In genomic region chrX:143090904-143091588, GRCm38 (mm10) we compare ENCODE assay signal across 28 mouse cellular contexts. TPM values are rescaled to one million over a fixed set of nuclear protein-coding genes. Genes with fewer than 3 reads are reported as not detected.
"Had no signal": no experiment of that assay in that cellular context is flagged by ENCODE, and none has a peak within 500 bp of the region (broad histone marks: within the 10 kb centered on the region; RNA-seq: fewer than 3 reads in every experiment).

No protein-coding gene starts in this region.

- H3K9ac ChIP-seq: heart, embryonic 12.5 days; hindbrain, embryonic 12.5 days; hindbrain, embryonic 14.5 days; intestine, embryonic 15.5 days; liver, embryonic 13.5 days; liver, embryonic 15.5 days; liver, postnatal 0 days had no signal

- ATAC-seq: hindbrain, embryonic 16.5 days; inflammation-experienced regulatory T-cells, adult 6 months; intestine, embryonic 15.5 days; intestine, postnatal 0 days; liver, postnatal 0 days had no signal

- H3K4me2 ChIP-seq: heart, embryonic 12.5 days; hindbrain, embryonic 12.5 days; hindbrain, embryonic 14.5 days; intestine, embryonic 15.5 days; liver, embryonic 11.5 days; liver, embryonic 13.5 days; liver, embryonic 15.5 days had no signal

- H3K27ac ChIP-seq: gastrocnemius, adult 2 months; heart, embryonic 10.5 days; hindbrain, embryonic 10.5 days; hindbrain, embryonic 12.5 days; hindbrain, embryonic 14.5 days; intestine, embryonic 15.5 days; layer of hippocampus, adult 2 months; left cerebral cortex, adult 2 months; liver, embryonic 13.5 days; liver, embryonic 15.5 days had no signal

- H3K4me1 ChIP-seq: heart, embryonic 10.5 days; heart, embryonic 12.5 days; hindbrain, embryonic 10.5 days; hindbrain, embryonic 12.5 days; intestine, embryonic 15.5 days; liver, embryonic 13.5 days; liver, embryonic 15.5 days had no signal

- H3K36me3 ChIP-seq: heart, embryonic 10.5 days; heart, embryonic 12.5 days; hindbrain, embryonic 10.5 days; hindbrain, embryonic 12.5 days; intestine, embryonic 15.5 days; liver, embryonic 13.5 days; liver, embryonic 15.5 days had no signal

- H3K9me3 ChIP-seq: heart, embryonic 10.5 days; heart, embryonic 12.5 days; hindbrain, embryonic 10.5 days; hindbrain, embryonic 12.5 days; intestine, embryonic 15.5 days; liver, embryonic 13.5 days; liver, embryonic 15.5 days had no signal

- H3K4me3 ChIP-seq: gastrocnemius, adult 2 months; heart, embryonic 10.5 days; heart, embryonic 12.5 days; hindbrain, embryonic 10.5 days; hindbrain, embryonic 12.5 days; intestine, embryonic 15.5 days; layer of hippocampus, adult 2 months; left cerebral cortex, adult 2 months; liver, embryonic 13.5 days; liver, embryonic 15.5 days had no signal

- DNase-seq: gastrocnemius, adult 2 months; gastrocnemius, postnatal 10 days; gastrocnemius, postnatal 25 days; heart, adult 18-20 months; heart, postnatal 4 days; kidney, adult 18-20 months; kidney, adult 8-10 months; kidney, postnatal 10 days; kidney, postnatal 25 days; kidney, postnatal 4 days; left cerebral cortex, postnatal 4 days; liver; liver, embryonic 13.5 days; liver, postnatal 0 days had no signal

RNA-seq across cellular contexts. Expression of gene Rtl9, which starts 8.3 kb away (rescaled TPM):
- polyA plus RNA-seq: heart, embryonic 14.5 days; inflammation-experienced regulatory T-cells, adult 6 months; liver, embryonic 13.5 days; liver, postnatal 0 days had no signal
